Mouse (Mus musculus) thymus, adult 2 months (tissue): Measurements from ENCODE around the gene Slc9a1. TPM values are rescaled to one million over a fixed set of nuclear protein-coding genes. Genes with fewer than 3 reads are reported as not detected.
A peak's percentile ranks its signal among the peaks of the same experiment; 100 is the strongest.

Experiments
- DNase-seq: peaks from one replicate; pipeline ENCODE4 v3.0.0; 2021
- H3K27ac ChIP-seq: fragments of 200-500 bp; 2 replicates; pipeline ENCODE4 v1.5.1; 2012; ENCODE audit warnings: low read length, control low read depth; ENCODE audit not compliant: control insufficient read depth, insufficient read depth
- H3K27me3 ChIP-seq: fragments of 200-500 bp; 2 replicates; pipeline ENCODE4 v1.6.1; 2012; ENCODE audit warnings: mild to moderate bottlenecking, low read length, moderate library complexity, mixed read lengths; ENCODE audit not compliant: control insufficient read depth, insufficient read depth
- H3K36me3 ChIP-seq: fragments of 200-500 bp; 2 replicates; pipeline ENCODE4 v1.6.1; 2012; ENCODE audit warnings: mild to moderate bottlenecking, low read length, moderate library complexity; ENCODE audit not compliant: control insufficient read depth, insufficient read depth
- H3K4me1 ChIP-seq: fragments of 200-500 bp; replicated peaks from 2 replicates; pipeline ENCODE4 v1.6.1; 2012; ENCODE audit warnings: low read length; ENCODE audit not compliant: control insufficient read depth, insufficient read depth
- H3K4me3 ChIP-seq: fragments of 200-500 bp; 2 replicates; pipeline ENCODE4 v1.5.1; 2012; ENCODE audit warnings: mild to moderate bottlenecking, low read length, control low read depth, moderate library complexity; ENCODE audit not compliant: control insufficient read depth, insufficient read depth
- CTCF ChIP-seq: fragments of 200-500 bp; IDR thresholded peaks from 2 replicates; pipeline ENCODE4 v1.5.1; 2012; ENCODE audit warnings: mild to moderate bottlenecking, control low read depth, low read length, moderate library complexity, borderline replicate concordance; ENCODE audit not compliant: control insufficient read depth, poor library complexity, insufficient read depth; ENCODE audit errors: extremely low read depth
- POLR2A ChIP-seq: fragments of 200-500 bp; IDR thresholded peaks from 2 replicates; pipeline ENCODE4 v1.6.1; 2012; ENCODE audit warnings: mild to moderate bottlenecking, low read length, control low read depth, moderate library complexity; ENCODE audit not compliant: control insufficient read depth, poor library complexity, insufficient read depth; ENCODE audit errors: extremely low read depth
- WGBS: fragments of 180-500 bp; shearing (Covaris S2); methylation state at CpG from one replicate; pipeline ENCODE4 v1.1.7; 2018; 5-methylcytosine and 5-hydroxymethylcytosine counted together
- polyA plus RNA-seq: library from polyadenylated mRNA; depleted of rRNA; stranded (reverse); fragments of >200 nt; gene quantifications from 2 replicates; pipeline ENCODE4 v1.2.3, GENCODE M21; 2012

Gene Slc9a1
- polyA plus RNA-seq, 1 experiment, result 77.9 TPM

DNA sequence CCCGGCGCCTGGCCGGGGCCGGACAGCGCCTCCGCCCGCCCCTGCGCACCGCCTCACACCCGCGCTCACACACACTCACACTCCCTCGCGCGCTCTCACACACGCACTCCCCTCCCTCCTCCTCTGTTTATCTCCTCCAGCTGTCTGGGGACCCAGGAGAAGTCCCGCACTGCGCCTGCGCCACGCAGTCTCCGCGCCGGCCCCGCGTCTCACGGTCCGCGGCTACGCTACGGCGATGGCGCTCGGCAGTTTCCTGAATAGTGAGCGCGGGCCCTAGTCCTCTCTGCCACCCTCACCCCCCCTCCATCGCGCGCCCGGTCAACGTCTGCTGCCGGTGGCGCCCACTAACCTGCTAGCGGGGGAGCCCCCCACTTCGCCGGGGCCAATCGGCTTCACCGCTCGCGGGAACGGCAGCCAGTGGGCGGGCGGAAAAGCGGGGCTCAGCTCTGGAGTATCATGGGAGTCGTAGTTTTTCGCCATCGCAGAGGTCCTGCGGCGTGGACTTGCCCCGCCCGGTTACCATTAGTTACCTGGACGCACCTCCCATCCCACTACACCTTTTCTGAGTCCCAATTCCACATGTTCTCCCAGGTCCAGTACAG is 30.3 kb upstream of the Slc9a1 start:
- under 1% methylated on average over 60 of the region's 60 CpGs for WGBS
- Histone ChIP-seq H3K4me1 (no peaks in the 10 kb centered on the region), H3K36me3 (no peaks in the 10 kb centered on the region), H3K27me3 (no peaks in the 10 kb centered on the region), H3K27ac (peak overlapping the region; percentile 2; the same call in 1 of the 2 replicates), H3K4me3 (peak overlapping the region; percentile 60)
- TF ChIP-seq POLR2A (peak; percentile 66), CTCF (peak; percentile 43; the same call in 1 of the 2 replicates)
- DNase-seq, result peak; percentile 99

DNA sequence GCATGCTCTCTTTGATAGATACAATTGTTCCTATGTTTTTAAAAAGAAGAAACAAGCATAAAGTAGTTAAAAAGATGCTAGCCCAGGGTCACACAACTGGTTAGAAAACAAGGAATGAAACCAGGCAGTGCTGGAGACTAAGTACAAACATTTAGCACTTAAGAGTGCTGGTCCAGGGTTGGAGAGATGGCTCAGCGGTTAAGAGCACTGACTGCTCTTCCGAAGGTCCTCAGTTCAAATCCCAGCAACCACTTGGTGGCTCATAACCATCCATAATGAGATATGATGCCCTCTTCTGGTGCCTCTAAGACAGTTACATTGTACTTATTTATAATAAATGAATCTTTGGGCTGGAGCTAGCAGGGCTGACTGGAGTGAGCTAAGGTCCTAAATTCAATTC is 29.3 kb upstream of the Slc9a1 start:
- Histone ChIP-seq H3K27ac (no peak overlapping the region), H3K4me1 (no peaks in the 10 kb centered on the region), H3K27me3 (no peaks in the 10 kb centered on the region), H3K36me3 (no peaks in the 10 kb centered on the region), H3K4me3 (no peak overlapping the region)
- TF ChIP-seq CTCF (no peak), POLR2A (no peak)
- DNase-seq, result no peak
- WGBS, result 83% methylated on average over 2 of the region's 2 CpGs

DNA sequence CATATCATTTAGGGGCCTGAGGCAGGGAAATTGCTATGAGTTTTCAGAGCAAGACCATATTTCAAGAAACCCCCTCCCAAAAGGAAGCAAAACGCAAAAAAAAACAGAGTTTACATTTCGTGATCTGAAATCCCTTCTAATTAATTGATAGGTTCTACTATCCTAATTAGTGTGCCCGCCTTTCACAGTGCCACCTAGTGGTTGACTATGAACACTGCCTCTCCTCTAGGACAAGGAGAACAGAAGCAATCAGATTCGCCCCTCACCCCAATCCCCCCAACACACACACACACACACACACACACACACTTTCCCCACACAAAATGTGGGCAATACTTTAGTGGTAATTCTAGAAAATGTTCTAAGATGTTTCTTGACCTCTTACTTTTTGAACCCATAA is 25.4 kb upstream of the Slc9a1 start:
- no peaks in the 10 kb centered on the region for H3K36me3 ChIP-seq
- H3K4me3 ChIP-seq, result no peak overlapping the region
- no peak overlapping the region for H3K27ac ChIP-seq
- DNase-seq, result peak; percentile 47
- H3K27me3 ChIP-seq, result no peaks in the 10 kb centered on the region
- H3K4me1 ChIP-seq, result no peaks in the 10 kb centered on the region
- WGBS, result 6% methylated on average over 4 of the region's 4 CpGs
- TF ChIP-seq POLR2A, result no peak
- no peak for TF ChIP-seq CTCF

DNA sequence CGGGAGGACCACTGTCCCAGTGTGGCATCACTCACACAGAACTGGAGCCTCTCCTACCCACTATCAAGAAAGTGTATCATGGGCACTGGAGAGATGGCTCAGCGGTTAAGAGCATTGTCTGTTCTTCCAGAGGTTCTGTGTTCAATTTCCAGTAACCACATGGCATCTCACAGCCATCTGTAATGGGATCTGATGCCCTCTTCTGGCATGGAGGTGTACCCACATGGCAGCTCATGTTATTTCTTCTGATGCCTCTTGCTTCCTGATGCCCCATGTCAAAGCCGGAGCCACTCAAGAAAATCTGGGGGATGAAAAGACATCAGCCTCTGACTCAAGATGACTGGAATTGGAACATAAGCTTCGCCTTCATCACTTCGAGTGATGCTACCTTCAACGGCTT is 23.8 kb upstream of the Slc9a1 start:
- WGBS, result 91% methylated on average over 6 of the region's 6 CpGs
- Histone ChIP-seq H3K27ac (no peak overlapping the region), H3K27me3 (no peaks in the 10 kb centered on the region), H3K36me3 (no peaks in the 10 kb centered on the region), H3K4me3 (no peak overlapping the region), H3K4me1 (no peaks in the 10 kb centered on the region)
- peak; percentile 32 for DNase-seq
- TF ChIP-seq CTCF (no peak), POLR2A (no peak)

DNA sequence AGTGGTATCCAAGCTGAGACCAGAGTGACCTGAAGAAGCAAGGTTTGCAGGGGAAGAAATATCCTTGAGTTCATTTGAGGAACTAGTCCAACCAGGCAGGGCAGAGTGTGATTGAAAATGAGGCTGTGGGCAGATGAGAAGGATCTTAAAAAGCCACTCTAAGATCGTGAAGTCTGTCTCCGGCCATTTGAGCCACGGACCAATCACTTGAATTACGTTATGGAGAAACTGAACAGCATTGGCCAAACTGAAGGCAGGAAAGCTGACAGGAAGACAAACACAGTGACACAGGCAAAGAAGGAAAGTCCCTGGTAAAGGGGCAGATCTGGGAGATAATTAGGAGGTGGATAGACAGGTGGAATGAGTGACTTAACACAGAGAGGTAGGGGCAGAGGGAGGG is 22.9 kb upstream of the Slc9a1 start:
- H3K27me3 ChIP-seq, result no peaks in the 10 kb centered on the region
- no peak overlapping the region for H3K4me3 ChIP-seq
- no peak overlapping the region for H3K27ac ChIP-seq
- no peak for DNase-seq
- no peak for TF ChIP-seq CTCF
- no peak for TF ChIP-seq POLR2A
- 28% methylated on average over 4 of the region's 4 CpGs for WGBS
- H3K4me1 ChIP-seq, result no peaks in the 10 kb centered on the region
- H3K36me3 ChIP-seq, result no peaks in the 10 kb centered on the region

DNA sequence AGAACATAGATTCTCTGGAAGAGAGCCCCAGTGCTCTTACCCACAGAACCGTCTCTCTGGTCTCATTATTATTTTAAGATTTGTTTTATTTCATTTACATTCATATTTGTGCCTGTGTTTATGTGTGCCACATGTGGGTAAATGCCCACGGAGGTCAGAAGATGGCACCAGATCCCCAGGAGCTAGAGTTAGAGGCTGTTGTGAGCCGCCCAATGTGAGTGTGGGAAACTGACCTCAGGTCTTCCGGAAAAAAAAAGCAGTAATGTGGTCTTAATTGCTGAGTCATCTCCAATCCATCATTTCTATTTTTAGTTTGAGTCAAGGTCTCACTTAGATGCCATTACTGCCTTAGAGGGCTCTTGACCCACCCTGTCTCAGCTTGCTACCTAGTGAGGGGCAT is 21.9 kb upstream of the Slc9a1 start:
- no peaks in the 10 kb centered on the region for H3K27me3 ChIP-seq
- 64% methylated on average over 4 of the region's 4 CpGs for WGBS

DNA sequence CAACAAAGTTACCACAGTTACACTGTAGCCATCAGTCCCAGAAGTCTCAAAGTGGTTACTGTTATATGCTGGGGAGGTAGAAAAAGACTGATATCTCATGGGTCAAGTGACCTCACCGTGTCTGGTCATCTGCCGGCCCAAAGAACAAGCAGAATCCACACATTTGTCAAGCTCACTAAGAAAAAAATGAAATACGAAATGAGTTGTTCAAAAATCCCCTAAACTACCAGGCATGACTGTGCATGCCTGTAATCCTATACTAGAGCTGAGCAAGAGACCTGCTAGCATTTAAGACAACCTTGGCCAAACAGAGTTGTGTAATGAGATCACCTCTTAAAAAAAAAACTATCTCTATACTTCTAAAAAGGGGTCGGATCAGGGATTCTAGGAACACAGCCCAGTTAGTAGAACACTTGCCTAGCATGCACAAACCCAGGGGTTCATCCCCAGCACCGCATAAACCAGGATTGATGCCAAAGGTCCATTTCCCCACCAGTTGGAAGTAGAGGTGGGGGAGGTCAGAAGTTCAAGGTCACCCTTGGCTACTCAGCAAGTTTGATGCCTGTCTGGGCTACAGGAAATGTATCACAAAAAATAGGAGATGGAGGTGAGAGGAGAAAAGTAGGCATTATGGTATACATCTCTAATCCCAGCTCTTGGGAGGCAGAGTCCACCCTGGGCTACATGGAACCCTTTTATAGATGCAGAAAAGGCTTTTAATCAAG is 21.3 kb upstream of the Slc9a1 start:
- Histone ChIP-seq H3K4me1 (no peaks in the 10 kb centered on the region), H3K36me3 (no peaks in the 10 kb centered on the region), H3K4me3 (no peak overlapping the region), H3K27me3 (no peaks in the 10 kb centered on the region), H3K27ac (peak overlapping the region; percentile 27; the same call in 1 of the 2 replicates)
- 89% methylated on average over 5 of the region's 5 CpGs for WGBS
- no peak for DNase-seq
- TF ChIP-seq CTCF, result no peak
- no peak for TF ChIP-seq POLR2A

More for the DNA sequence above, 21.9 kb upstream of the Slc9a1 start:
- no peak for TF ChIP-seq CTCF
- no peak for TF ChIP-seq POLR2A
- no peak overlapping the region for H3K27ac ChIP-seq
- DNase-seq, result no peak
- no peak overlapping the region for H3K4me3 ChIP-seq
- no peaks in the 10 kb centered on the region for H3K4me1 ChIP-seq
- no peaks in the 10 kb centered on the region for H3K36me3 ChIP-seq
